Mouse (Mus musculus): ENCODE measurements around the gene Ms4a2.
A peak's percentile ranks its signal among the peaks of the same experiment; 100 is the strongest.

Gene Ms4a2

DNA sequence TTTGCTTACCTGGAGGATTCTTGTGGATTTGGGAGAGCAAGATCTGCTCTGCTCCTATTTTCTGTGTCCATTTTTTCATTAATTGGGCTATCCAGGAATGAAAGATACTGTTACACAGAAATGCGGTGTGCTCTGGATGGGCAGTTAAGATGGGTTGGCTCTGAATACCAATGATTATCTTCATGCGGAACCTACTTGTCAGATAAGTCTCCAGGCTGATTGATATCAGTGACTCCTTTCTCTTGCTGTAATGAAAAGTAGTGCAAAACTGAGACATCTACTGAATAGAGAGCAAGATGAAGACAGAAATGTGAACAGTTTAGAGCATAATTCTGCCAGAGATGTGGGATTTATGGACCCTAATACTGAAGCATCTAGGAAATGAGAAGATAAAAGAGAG is at the start of gene Ms4a2:
Ms4a2 (minus strand) TSS at position 169 of the 400 bp plus-strand sequence.
- DNase-seq (ENCODE audit: low spot score): no peak

DNA sequence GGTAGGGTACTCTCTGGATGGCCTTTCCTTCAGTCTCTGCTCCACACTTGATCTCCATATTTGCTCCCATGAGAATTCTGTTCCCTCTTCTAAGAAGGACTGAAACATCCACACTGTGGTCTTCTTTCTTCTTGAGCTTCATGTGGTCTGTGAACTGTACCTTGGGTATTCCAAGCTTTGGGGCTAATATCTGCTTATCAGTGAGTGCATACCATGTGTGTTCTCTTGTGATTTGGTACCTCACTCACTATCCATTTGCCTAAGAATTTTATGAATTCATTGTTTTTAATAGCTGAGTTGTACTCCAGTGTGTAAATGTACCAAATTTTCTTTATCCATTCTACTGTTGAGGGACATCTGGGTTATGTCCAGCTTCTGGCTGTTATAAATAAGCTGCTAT is 38.0 kb upstream of the Ms4a2 start:
- DNase-seq (ENCODE audit: low spot score): no peak

DNA sequence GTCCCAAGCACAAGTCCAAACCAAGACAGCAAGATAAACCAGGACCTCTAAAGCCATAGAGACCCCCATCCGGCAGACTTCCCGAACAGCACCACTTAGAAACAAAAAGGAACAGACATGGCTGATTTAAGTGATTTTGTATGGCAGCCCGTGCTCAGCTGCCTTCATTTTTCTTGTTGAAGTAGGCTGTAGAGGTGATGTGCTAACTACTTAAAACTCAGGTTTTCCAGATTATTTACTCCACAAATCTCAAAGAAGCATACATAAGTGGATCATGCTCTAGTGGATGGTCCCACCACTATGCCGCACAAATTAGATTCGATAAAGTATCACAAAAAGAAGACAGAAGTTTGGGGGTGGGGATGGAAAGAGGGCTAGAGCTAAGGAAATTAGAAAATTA is 36.9 kb upstream of the Ms4a2 start, which contains the start of gene Oosp2:
Oosp2 (minus strand) TSS at position 101 of the 400 bp plus-strand sequence.
- no peak for DNase-seq (ENCODE audit: low spot score)

DNA sequence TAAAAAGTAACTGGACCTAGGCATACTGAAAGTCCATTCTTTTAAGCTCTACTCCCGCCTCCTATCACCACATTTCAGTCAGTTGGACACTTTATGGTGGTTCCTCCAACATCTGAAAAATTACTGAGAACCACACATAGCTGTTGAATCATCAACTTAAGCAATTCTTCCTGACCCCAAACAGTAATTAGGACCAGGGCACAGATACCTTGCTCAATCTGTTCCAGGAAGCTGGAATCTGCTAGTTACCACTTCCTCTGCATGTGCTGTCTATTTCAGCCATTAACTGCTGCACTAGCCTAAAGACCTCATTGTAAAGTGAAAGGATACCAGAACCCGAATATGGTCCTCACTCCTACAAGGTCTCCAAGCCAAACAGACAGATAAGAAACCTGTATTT is 35.6 kb upstream of the Ms4a2 start:
- no peak for DNase-seq (ENCODE audit: low spot score)

DNA sequence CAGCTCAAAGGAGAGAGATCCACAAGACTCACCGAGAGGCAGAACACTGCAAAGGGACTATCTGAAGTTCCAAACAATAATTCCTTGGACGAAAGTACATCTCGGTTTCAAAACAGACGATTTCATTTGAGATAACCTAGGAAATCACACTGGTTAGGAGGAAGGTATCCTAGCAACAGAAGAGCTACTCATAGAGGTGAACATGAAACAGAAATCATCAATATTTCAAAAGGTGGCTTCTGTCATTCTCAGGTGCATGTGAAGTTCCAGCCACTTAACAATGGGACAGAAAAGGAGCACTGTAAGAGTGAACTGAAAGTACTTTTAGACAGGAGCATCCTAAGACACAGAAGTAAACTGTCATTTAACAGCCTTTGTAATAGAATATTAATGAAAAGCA is 26.0 kb upstream of the Ms4a2 start:
- no peak for DNase-seq (ENCODE audit: low spot score)

DNA sequence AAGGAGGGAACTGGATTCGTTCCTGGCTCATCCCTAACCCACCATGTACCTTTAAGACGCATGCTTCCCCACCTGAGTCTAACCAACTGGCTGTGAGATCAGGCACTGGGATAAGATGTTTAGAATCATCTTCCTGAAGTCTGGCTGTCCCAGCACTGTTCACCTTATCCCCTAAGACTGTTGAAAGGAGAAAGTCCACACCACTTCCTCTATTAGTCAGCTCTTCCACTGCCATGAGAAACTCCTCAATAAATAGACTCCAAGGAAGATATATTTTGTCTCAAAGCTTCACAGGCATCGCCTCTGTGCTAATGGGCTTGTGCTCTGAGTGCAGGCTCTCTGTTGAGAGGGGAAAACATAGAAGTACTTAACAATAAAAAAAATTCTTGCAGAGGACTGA is 22.6 kb upstream of the Ms4a2 start:
- DNase-seq (ENCODE audit: low spot score): no peak

DNA sequence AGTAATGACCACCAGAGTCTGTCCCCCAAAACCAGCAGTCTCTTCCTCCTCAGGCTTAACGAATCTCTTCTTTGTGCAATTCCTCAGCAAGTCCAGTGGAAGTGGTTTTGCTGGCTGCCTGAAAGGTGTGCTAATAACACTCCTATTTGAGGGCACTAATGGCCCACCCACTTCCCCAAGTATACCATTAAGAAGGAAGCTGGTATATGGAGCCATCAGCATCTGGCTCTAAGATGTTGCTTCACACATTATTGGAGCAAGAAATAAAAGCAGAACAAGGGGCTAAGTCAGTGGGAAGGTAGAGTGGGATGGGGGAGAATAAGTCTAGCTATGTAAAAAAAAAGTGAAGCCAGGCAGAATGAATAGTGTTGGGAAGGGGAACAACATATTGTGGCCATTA is 17.2 kb upstream of the Ms4a2 start, which contains the start of gene Ms4a3:
Ms4a3 (minus strand) TSS at position 120 of the 400 bp plus-strand sequence.
- DNase-seq (ENCODE audit: low spot score): no peak

DNA sequence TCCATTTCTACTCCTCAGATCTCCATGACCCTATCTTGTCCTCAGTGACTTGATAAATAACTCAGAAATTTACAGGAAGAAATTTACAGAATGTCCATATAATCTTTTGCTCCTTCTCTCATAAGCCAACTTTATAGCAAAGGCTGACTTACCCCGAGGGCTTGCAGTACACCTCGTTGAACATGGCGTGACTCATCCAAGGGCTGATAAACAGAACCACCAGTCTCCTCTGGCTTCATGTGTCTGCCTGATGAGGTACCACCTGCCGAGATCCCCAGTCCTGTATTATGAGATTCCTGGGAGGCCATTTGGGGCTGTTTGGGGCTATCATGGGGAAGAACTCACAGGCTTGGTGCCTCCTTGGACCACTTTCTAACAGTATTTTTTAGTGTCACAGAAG is 15.5 kb upstream of the Ms4a2 start:
- no peak for DNase-seq (ENCODE audit: low spot score)

DNA sequence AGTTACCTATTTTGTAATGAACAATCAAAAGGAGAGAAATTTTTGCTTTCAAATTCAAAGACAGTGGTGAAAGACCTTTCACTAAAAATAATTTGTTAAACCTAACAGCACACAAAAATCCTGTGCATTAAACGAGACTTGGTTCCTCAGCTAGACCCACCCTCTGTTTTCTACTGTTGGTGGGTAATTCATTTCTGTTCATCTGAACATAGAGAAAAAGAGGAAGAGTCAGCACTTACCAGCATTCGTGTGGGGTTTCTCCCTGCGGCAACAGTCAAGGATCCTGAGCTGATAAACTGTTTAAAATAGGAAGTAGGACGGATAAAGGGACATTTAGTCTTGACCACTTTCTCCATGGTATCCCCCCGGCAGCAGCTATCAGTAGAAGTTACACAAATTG is 12.1 kb upstream of the Ms4a2 start:
- no peak for DNase-seq (ENCODE audit: low spot score)

DNA sequence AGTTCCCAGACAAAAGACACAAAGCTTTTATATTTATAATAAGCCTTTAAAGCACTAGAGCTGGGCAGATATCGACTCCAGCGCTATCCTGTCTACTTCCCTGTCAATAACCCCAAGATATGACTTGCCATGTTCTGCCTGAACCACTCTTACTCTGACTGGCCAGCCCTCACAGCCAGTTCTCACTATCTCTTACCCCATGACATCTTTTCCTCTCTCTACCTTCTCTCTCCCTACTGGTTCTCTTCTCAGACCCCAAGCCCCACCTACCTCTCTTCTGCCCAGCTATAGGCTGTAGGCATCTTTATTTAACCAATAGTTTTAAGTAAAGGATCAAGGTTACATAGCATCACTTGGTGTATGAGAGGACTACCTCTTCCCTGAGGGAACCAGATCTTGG is 10.8 kb upstream of the Ms4a2 start:
- DNase-seq (ENCODE audit: low spot score): no peak

DNA sequence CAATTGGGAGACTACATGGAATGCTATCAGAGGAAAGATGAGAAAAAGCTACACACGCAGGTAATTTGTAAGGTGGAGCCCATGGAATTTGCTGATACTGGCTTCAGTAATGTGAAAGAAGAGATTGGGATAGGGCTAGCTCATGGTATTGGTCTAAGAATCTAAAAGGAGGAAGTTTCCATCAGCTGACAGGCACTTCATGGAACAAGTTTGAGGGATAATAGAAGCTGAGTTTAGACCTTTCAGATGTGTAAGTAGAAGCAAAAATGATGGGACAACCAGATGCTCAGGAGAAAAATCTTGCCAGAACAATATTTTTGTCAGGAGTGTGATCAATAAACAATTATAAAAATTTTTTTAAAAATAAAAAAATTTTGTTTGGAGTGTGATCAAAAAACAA is 10.2 kb upstream of the Ms4a2 start:
- DNase-seq (ENCODE audit: low spot score): no peak

DNA sequence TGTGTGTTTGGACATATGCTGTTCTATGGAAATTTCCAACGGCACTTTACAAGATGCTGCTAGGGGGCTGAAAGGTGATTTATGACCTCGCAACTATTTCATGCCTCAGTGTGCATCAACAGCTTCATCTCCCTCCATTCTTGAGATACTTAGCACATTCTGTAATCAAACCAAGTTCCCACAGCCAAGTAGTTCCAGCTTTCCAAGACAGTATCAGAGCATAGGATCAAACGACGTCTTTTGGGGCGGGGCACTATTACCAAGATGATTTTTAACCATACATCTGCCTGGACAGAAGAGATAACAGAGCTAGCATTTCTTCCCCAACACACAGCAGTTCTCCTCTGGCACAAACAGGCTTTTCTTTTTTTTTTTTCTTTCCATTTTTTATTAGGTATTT is 1.7 kb upstream of the Ms4a2 start:
- DNase-seq (ENCODE audit: low spot score): no peak

DNA sequence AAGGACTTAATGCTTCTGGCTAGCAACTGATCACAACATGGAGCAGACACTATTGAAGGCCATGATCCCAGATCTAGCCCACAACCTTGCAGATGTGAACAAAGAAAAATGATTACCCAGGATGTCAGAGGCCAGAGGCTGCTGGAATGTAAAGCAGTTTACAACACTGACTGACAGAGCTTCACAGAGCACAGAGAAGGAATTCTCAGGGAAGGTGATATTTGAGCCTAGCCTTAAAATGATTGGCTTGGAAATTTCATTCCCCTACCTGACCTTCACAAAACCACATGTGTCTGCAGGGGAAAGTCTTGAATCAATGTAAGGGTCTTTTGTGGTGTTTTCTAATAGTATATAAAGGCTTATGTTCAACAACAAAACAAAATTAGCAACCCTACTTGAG is 1.3 kb upstream of the Ms4a2 start:
- no peak for DNase-seq (ENCODE audit: low spot score)

DNA sequence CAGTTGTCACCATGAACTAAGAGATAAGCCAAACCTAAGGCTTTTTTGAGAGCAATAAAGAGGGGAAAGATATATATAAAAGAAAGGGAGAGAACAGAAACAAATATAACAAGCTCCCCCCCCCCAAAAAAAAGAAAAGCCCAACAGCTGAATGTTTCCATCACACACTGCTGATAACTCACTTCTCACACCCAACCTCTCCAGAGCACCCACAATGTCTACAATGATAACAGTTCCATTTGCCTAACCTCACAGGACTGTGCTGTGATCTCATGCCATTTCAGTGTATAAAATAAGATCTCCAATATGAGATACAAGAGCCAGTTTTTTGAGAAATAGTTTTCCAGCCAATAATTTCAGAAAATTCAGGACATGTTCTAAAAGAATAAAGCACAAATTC is 5.5 kb downstream of the Ms4a2 start:
- DNase-seq (ENCODE audit: low spot score): no peak

DNA sequence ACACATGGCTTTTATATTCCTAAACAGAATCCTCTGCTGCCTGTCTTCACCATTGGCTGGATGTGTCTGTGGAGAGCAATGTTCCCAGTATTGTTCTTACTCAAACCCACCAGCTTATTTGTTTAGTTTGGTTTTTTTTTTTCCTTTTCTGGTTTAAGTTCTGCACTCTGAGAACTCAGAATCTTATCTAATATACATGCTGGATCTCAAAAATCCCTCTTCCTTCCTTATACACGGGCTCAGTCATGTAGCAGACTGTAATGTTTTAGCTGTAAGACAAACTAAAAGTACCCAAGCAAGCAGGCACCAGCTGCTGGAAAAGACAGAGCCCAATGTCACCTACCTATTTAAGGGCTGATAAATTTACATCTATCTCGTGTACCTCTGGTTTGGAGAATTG is 8.7 kb downstream of the Ms4a2 start:
- DNase-seq (ENCODE audit: low spot score): no peak

DNA sequence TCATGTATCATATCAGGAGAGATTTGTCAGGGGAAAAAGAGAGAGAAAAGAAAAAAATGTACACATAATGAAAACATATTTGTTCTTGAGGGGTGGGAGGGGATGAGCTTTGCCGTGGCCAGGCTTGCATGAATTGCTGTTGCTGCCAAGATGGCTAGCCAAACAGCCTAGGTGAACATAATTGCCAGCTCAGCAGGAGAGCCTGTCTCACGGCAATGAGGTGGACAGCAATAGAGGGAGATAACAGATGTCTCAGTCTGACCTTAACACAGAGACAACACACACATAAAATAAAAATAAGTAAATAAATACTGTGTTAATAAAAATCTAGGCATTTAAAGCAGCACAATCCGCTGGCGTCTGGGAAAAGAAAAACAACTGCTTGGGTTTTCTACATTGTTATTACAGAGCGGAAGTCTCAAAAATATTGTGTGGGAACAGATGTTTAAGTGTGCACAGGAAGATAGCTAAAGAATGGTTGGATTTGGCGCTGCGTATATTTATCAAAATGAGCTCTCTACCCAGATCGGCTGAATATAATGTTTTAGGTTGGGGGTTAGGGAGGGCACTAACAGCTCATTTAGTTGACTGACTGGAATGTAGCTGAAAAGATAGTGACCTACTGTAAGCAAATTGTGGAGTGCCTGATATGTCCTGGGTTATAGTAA is 9.6 kb downstream of the Ms4a2 start:
- DNase-seq (ENCODE audit: low spot score): no peak

DNA sequence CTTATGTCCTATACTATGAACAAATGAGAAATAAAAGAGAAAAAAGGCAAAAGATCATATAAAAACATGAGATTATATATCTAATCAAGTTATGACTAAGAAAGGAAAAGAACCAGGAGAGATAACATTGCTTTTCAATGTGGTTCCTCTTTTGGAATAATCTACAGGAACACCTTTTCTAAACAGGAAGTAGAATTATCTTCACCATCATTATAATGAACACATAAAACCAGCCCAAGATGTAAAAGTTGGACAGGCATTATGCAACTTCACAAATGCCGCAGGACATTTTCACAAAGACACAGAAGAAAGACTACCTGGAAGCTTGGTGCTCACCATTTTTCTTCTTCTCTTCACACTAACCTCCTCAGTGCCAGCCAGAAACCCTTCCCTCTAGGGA is 10.4 kb downstream of the Ms4a2 start:
- no peak for DNase-seq (ENCODE audit: low spot score)

DNA sequence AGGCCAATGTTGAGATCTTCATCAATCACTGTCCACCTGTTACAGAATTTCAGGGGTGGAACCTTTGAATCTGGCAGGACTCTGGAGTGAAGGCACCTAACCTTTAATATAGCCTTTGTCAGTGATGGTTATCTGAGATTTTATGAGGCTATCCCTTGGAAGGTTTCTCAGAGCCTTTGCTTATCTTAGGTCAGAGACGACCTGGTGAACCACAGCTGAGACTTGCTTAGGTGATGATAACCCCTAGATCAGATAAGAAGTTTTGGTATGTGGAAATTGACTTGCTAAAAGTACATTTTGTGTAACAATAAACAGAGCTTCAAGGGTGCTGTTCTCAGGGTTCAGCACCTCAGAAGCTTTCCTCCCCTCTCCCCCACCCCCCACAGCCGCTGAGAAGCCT is 11.2 kb downstream of the Ms4a2 start:
- DNase-seq (ENCODE audit: low spot score): no peak

DNA sequence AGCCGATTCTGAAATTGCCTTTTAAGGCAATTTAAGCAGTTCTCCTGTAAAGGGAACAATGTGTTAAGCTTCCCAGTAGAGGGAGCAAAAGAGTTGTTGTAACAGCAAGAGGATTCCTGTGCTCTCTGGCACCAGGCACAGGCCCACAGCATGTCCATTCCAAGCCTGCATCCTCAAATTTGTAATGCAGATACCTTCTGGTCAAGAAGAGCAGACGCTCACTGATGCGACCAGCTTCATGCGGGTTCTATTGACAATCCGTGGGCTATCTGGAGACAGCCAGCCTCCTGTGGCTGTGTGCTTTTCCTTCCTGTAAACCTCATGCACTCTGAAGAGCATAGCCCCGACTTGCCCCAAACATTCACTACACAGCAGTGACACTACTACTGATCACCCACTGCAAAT is 12.0 kb downstream of the Ms4a2 start:
- DNase-seq (ENCODE audit: low spot score): peak; percentile 12

DNA sequence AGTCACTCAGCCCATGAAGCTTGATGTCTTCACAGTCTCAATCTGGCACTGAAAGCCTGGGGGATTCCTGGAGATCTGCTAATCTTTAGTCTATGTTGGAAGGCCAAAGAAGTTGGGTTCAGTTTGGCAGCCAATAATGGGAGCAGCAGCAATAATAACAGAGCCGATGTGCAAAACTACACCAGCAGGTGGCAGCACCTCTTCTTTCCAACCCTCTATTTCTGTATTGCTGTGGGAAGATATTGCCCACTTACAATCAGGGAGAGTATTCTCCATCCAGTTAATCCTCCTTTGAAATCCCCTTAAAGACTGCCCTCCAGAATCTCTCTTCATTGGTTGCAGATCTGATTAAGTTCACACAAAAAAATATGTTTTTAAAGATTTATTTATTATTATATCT is 15.3 kb downstream of the Ms4a2 start:
- peak; percentile 23 for DNase-seq (ENCODE audit: low spot score)

DNA sequence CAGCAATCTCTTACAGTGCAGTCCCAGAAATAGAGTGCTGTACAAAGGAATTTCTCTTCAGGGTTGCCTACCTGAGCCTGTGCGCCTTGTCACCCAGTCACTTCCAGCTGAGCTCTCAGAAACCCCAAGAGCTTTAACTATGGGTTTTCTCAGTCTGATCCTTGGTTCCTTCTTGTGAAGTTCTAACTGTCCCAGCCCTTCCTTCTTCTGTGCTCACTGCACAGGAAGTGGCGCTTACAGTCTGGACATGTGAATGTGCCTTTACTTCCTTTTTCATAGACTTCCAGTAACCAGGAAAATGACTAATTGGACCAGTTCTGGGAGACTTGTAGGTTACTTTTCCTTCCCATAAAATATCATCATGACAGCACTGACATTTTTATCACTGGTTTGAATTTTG is 18.9 kb downstream of the Ms4a2 start, which contains the start of gene Ms4a6d:
Ms4a6d (minus strand) TSS at position 247 of the 400 bp plus-strand sequence.
- DNase-seq (ENCODE audit: low spot score): no peak

DNA sequence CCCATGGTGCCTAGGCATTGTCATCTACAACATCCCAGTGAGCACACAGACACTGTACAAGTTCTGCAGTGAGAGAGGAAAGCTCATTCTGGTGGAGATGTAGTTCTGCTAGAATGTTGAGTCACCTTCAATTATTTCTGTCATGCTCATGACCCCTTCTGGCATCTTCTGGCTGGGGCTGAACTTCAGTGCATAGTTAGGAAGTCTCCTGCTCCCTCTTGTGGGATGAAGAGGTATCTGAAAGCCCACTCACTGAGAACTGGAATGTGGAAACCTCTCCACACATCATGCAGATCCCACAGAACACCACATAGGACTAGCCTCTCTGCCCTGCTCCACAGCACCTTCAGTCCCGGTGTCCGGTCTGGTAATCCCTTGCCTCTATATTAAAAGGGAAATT is 21.5 kb downstream of the Ms4a2 start:
- peak; percentile 4 for DNase-seq (ENCODE audit: low spot score)

DNA sequence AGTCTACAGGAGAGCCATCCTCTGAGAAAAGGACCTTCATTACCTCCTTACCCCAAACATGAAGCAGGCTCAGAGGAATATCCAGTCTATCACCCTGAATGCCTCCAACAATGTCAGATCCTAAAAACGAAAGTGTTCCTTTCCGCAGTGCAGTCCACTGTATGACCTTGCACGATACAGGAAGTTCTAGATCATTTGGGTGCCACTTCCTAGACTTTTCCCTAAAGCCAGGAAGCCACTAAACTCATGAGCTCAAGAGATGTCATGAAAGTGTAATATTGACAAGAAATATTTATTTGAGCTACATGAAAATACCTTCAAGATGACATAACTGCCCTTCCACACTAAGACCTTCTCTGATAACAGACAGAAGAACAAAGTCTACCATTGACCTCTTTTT is 22.2 kb downstream of the Ms4a2 start:
- DNase-seq (ENCODE audit: low spot score): no peak

DNA sequence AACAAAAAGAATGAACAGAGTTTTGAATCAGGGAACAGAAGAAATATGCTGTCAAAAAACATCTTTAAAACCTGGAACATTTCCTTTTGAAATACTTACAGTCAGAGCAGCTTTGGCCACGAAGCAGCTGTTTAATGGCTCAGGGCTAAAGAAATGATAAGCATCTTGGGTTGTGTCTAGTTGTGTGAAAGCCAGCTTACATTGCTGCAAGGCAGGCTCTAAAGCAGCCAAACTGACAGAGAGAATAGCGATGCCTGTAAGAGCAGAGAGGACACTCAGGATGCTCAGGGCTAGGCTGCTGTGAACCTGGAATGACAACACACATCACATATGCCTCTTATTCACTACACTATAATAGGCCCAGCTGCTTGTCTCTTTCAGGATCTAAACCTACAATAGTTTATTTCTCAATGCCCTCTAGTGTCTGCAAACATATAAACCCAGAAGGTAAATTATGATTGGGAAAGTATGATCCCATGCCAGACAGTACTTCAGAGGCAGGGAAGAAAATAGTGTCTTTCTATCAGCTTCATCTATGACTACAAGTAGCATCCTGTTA is 33.5 kb downstream of the Ms4a2 start:
- no peak for DNase-seq (ENCODE audit: low spot score)

Measured in spleen, adult 12 weeks (tissue).